Mouse (Mus musculus) frontal cortex, postnatal 14 days (tissue): ENCODE measurements around the gene Snap29.

ENCODE experiments used
- DNase-seq, 2 experiments: peaks; one replicate each; pipeline ENCODE4 v3.0.0; 2022; ENCODE audit warnings: low spot score in 2 of 2

Snap29 gene

GRCm38 (mm10) chr16:17474091-17474490 is 68.3 kb downstream of the Snap29 start:
- no peak for DNase-seq

DNA sequence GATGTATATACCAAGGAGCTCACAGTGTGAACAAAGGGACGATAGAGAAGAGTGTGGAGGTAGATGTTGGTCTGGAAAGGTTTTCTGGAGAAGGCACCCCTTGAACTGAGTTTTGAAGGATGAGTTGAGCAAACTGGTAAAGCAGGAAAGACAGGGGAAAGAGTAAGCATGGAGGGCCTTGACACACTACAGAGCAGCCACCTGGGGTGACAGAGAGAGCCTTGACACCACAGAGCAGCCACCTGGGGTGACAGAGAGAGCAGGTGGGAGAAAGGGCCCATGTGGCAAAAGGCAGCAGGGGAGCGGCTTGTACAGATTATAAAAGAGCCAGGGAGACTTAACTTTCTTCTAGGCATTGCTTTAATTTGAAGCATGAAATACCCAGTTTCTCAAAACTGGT is 69.0 kb downstream of the Snap29 start:
- no peak for DNase-seq

GRCm38 (mm10) chr16:17475326-17475725 is 69.5 kb downstream of the Snap29 start:
- no peak for DNase-seq

DNA sequence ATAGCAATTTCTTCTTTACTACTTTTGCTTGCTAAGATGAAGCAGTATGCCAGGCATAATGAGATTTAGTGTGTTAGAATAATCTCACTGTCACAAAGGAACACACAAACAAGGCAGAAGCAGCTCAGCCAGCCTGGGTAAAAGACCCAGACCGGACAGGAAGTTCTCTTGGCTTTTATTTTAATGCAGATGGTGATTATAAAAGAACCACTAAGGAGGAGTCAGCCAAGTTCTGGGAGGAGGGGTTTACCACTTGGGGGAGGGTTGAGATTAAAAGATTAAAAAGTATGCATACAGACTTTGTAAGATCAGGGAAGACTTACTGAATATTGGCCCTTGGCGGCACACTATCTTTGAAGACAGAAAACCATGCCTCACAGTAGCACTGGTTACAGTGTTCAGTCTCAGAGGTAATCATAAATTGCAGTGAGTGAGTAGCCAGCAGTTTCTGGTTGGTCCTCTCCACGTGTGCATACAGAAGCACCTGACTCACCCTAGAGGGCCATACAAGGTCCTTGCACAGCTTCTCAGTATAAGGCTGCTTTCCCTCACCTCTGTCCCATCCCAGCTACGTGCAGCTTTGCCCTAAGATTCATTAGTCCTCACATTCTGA is 72.7 kb downstream of the Snap29 start:
- DNase-seq, result no peak
